Mouse (Mus musculus) erythroblast, embryonic 14.5 days (primary cell): ENCODE measurements around the gene Rnf186. TPM values are rescaled to one million over a fixed set of nuclear protein-coding genes. Genes with fewer than 3 reads are reported as not detected.
"Not testable (repeated sequence)": the region's sequence is repeated elsewhere in the genome, so short reads cannot be mapped to it uniquely, and the experiment has no call there.

Experiments
- H3K27me3 ChIP-seq: 2 replicates; pipeline ENCODE4 v1.6.1; 2012; ENCODE audit warnings: inconsistent platforms; ENCODE audit not compliant: control insufficient read depth
- H3K36me3 ChIP-seq: 2 replicates; pipeline ENCODE4 v1.6.1; 2012; ENCODE audit warnings: mild to moderate bottlenecking, inconsistent platforms; ENCODE audit not compliant: control insufficient read depth
- H3K4me1 ChIP-seq: 2 replicates; pipeline ENCODE4 v1.6.1; 2012; ENCODE audit warnings: inconsistent platforms; ENCODE audit not compliant: control insufficient read depth
- H3K4me3 ChIP-seq: replicated peaks from 2 replicates; pipeline ENCODE3; 2012; ENCODE audit warnings: moderate library complexity, mild to moderate bottlenecking, inconsistent platforms
- H3K9me3 ChIP-seq: 2 replicates; pipeline ENCODE4 v1.6.1; 2012; ENCODE audit warnings: low read length, inconsistent platforms, mixed read lengths; ENCODE audit not compliant: control insufficient read depth
- GATA1 ChIP-seq: IDR thresholded peaks from 2 replicates; pipeline ENCODE4 v1.6.1; 2012; ENCODE audit warnings: low read length, inconsistent platforms, mixed read lengths
- TAL1 ChIP-seq: IDR thresholded peaks from 3 replicates; pipeline ENCODE4 v1.6.1; 2012; ENCODE audit warnings: low read length, inconsistent platforms, mixed read lengths
- polyA plus RNA-seq: library from polyadenylated mRNA; stranded (reverse); fragments of >175 nt; gene quantifications from 2 replicates; pipeline ENCODE4 v1.2.3, GENCODE M21; 2012

The Rnf186 gene
- polyA plus RNA-seq, 1 experiment, result not detected

DNA sequence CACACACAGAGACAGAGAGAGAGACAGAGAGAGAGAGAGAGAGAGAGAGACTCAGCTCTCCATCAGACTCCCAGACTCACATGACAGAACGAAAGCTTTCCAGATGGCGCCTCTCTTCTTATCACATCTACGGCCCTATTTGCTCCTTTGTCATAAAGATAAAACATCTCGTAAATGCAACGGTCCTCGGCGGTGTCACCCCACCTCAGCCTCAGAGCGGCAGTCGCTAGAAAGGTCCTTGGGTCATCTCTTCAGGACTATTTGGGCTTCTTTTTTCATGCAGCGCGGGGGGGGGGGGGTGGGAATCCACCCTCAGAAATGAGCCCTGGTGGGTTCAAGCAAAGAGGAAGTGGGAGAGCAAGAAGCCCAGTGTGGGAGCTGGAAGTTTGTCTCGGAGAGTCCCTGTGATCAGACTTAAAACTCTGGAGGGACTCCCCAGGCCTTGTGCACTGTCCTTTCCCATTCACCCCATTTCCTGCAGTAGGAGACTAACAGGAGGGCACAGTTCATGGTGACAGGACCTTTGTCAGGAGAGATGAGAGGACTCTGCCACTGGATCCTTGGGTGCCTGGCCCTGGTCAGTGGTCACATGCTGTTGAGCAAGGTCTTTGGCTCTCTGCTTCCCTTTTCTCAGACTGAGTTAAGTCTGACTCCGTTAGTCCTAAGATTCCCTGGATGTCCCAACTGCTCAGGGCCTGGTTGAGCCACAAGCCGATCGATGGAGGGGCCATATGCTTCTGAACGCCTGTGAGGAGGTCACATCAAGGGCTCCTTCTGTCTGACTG lies 2.1 kb downstream of the Rnf186 start:
- Histone ChIP-seq H3K36me3 (no peaks in the 10 kb centered on the region), H3K9me3 (no peaks in the 10 kb centered on the region), H3K27me3 (no peaks in the 10 kb centered on the region), H3K4me3 (no peak overlapping the region), H3K4me1 (peaks cover 24% of the 10 kb centered on the region)
- TF ChIP-seq GATA1, result no peak
- TF ChIP-seq TAL1, result no peak

DNA sequence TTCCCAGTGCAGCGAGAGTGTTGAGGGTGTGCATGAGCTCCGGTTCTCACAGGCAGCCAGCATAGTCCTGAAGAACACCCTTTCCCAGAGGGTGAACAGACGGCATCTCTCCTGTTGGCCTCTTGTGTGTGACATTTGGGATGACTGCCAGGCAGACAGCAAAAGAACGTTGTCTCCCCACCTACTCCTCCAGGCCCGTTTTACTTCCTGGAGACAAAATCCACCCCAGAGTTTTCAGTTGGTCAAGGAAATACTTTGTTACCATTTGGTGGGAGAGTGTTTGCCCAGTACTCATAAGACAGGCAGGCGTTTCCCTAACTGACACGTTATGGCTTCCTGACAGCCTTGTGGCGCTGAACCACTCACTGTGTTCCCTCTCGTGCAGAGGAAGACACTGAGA lies 2.8 kb downstream of the Rnf186 start:
- Histone ChIP-seq H3K9me3 (no peaks in the 10 kb centered on the region), H3K4me3 (no peak overlapping the region), H3K4me1 (peaks cover 26% of the 10 kb centered on the region), H3K27me3 (no peaks in the 10 kb centered on the region), H3K36me3 (no peaks in the 10 kb centered on the region)
- no peak for TF ChIP-seq GATA1
- TF ChIP-seq TAL1, result no peak

DNA sequence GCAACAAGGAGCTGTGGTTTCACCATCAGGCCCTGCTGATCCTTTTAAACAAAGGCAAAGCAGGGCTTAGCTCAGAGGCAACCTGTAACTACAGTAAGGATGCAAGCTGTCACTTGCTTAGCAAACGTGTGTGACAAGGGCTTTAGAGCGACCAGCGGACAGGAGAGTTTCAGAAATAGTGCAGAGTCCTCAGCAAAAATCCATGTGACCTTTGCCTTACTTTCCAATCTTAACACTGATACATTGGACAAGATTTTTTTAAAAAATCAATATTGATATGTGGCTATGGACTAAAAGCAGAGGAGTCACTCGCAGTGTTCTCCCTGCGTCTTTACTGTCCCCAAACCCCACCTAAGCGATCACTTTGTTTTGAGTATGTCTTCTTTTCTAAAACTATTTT lies 4.5 kb downstream of the Rnf186 start:
- H3K4me1 ChIP-seq, result peaks cover 26% of the 10 kb centered on the region
- no peaks in the 10 kb centered on the region for H3K9me3 ChIP-seq
- no peak overlapping the region for H3K4me3 ChIP-seq

DNA sequence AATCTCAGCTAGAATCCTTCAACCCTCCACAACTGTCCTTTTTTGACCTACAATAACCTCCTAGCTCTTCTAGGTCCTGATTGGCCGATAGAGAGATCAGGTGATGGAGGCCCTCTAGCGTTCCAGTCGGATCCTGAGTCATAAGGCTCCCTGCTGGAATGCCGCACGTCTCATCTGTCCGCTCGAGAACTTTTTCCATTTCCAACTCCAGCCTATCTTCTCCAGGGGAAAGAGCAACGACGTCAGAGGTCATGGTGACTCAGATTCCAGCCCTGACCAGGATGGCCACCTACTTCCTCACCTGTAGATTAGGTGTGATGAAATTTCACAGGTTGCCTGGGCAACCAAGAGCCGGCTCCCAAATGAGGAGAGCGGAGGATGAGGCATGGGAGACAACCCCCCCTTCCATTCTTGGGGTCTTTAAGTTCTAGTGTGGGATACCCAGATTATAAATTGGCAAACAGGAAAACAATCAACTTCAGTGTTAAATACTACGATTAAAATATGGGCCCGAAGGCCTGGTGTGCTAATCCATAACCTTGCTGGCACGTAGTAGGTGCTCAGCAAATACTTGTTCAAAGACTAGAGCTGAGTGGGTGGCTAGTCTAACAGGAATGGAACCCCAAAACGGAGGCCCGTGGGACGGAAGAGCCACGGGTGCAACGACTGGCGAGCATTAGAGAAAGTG lies 5.4 kb downstream of the Rnf186 start:
- no peaks in the 10 kb centered on the region for H3K36me3 ChIP-seq
- peak overlapping the region; percentile 75 for H3K4me3 ChIP-seq
- no peaks in the 10 kb centered on the region for H3K9me3 ChIP-seq
- TF ChIP-seq TAL1 (no peak), GATA1 (no peak)
- peaks cover 26% of the 10 kb centered on the region for H3K4me1 ChIP-seq
- H3K27me3 ChIP-seq, result no peaks in the 10 kb centered on the region

More for the DNA sequence above, 4.5 kb downstream of the Rnf186 start:
- TF ChIP-seq GATA1 (no peak), TAL1 (no peak)
- Histone ChIP-seq H3K27me3 (no peaks in the 10 kb centered on the region), H3K36me3 (no peaks in the 10 kb centered on the region)

GRCm38 (mm10) chr4:138972827-138973718 lies 6.2 kb downstream of the Rnf186 start, which contains the start of gene Tmco4:
Gene Tmco4, plus strand, starts transcription at chr4:138972888.
- peaks cover 26% of the 10 kb centered on the region for H3K4me1 ChIP-seq
- H3K36me3 ChIP-seq, result no peaks in the 10 kb centered on the region
- H3K27me3 ChIP-seq, result no peaks in the 10 kb centered on the region
- TF ChIP-seq GATA1 (no peak), TAL1 (no peak)
- H3K4me3 ChIP-seq, result peak within 1 kb of the TSS; percentile 75
- H3K9me3 ChIP-seq, result no peaks in the 10 kb centered on the region

GRCm38 (mm10) chr4:138973719-138974115 lies 6.8 kb downstream of the Rnf186 start:
- Histone ChIP-seq H3K36me3 (no peaks in the 10 kb centered on the region), H3K4me1 (peaks cover 26% of the 10 kb centered on the region), H3K27me3 (no peaks in the 10 kb centered on the region), H3K4me3 (peak overlapping the region; percentile 75), H3K9me3 (no peaks in the 10 kb centered on the region)
- no peak for TF ChIP-seq GATA1
- no peak for TF ChIP-seq TAL1

GRCm38 (mm10) chr4:138974540-138974939 lies 7.6 kb downstream of the Rnf186 start:
- peaks cover 24% of the 10 kb centered on the region for H3K4me1 ChIP-seq
- H3K36me3 ChIP-seq, H3K27me3 ChIP-seq, H3K9me3 ChIP-seq, H3K4me3 ChIP-seq: not testable (repeated sequence)

- H3K9me3 ChIP-seq, result no peaks in the 10 kb centered on the region
- no peak for TF ChIP-seq TAL1
- no peak for TF ChIP-seq GATA1
- H3K4me1 ChIP-seq, result peaks cover 24% of the 10 kb centered on the region
- H3K36me3 ChIP-seq, result no peaks in the 10 kb centered on the region
- no peak overlapping the region for H3K4me3 ChIP-seq
- no peaks in the 10 kb centered on the region for H3K27me3 ChIP-seq
These were observed 8.3 kb downstream of the Rnf186 start for GRCm38 (mm10) chr4:138975194-138975593.

DNA sequence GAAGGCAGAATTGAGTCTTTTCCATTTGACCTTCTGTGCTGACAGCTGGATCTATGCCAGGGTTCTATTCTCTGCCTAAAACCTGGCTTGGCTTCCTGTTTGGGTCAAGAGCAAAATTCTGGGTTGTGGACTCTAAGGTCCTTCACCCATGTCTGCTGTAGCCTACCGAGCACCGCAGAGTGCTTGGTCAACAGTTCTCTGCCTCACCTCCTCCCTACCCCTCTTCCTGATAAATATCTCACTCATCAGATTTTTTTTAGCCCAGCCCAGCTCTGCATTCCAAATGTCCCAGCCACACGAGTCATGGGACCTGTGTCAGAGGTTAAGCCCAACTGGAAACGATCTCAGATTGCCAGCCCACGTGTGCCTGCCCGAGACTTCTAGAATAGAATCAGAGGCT lies 9.1 kb downstream of the Rnf186 start:
- Histone ChIP-seq H3K36me3 (no peaks in the 10 kb centered on the region), H3K4me1 (peaks cover 24% of the 10 kb centered on the region), H3K27me3 (no peaks in the 10 kb centered on the region), H3K4me3 (no peak overlapping the region), H3K9me3 (no peaks in the 10 kb centered on the region)
- TF ChIP-seq GATA1, result no peak
- TF ChIP-seq TAL1, result no peak
